Mouse (Mus musculus) common myeloid progenitor, adult 5-6 weeks (primary cell): ENCODE data around the gene Crkl. TPM values are rescaled to one million over a fixed set of nuclear protein-coding genes. Genes with fewer than 3 reads are reported as not detected.

Experiments
- ATAC-seq: replicated peaks from 2 replicates; pipeline ENCODE4 v1.8.0; 2016; ENCODE audit warnings: low read depth, mild to moderate bottlenecking, moderate TSS enrichment, inconsistent platforms; ENCODE audit not compliant: poor library complexity, severe bottlenecking
- total RNA-seq: library from RNA; stranded (forward); fragments of 200-1000, 187-1606 nt; gene quantifications from 2 replicates; pipeline ENCODE4 v1.2.3, GENCODE M21; 2017

Gene Crkl
- total RNA-seq, result 29.0 and 29.2 TPM in 2 replicates

DNA sequence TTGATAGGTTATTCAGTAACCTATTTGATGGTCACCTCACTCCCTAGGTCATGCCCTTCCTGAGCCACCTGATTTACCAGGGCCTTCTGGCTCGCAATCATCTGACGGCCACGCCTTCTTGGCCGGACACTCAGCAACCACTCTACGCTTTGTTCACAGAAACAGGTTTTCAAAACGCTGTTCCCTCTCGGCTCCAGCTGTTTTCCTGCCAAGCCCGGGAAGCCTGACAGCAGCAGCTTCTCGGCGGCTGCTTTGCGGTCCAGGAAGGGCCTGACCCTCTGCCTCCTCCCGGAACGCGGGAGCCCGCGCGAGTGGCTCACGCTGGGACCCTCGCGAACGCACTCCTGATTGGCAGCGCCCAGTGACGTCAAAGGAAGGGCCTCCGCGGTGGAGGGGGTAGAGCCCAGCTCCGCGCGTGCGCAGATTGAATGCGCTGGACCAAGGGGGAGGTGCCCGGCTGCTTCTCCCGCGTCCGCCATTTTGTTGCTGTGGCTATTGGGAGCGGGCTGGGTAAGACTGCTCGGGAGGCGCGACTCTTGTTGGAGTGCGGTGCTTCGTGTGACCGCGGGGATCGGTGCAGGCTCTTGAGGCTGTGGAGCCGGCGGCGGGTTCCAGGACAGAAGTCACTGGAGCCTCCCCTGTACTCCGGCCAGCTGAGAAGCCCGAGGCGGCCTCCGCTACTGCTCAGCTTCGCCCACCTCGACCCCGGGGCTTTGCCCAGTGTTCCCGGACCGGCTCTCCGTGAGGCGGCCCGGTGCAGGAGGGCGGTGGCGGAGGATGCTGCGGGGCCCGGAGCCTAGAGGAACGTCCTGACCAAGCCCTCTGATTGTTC is at the start of gene Crkl:
Crkl (plus strand) TSS at position 447 of the 832 bp plus-strand sequence.
- ATAC-seq, result peak; percentile 93

DNA sequence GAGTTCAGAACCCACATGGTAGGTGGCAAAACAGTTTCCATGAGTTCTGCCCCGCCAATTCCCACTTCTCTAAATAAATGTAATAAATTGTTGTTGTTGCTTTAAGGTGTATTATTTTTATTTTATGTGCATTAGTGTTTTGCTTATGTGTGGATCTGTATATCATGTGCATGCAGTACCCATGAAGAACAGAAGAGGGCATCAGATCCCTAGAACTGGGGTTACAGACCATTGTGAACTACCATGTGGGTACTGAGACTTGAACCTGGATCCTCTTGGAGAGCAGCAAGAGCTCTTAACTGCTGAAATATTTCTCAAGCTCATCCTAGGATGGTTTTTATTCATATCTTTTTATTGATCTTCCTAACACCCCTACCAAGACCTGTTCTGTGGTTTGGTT is 48.9 kb upstream of the Crkl start:
- 0 out of 2 replicates have a peak, but pooled peaks have one; percentile 40 for ATAC-seq

DNA sequence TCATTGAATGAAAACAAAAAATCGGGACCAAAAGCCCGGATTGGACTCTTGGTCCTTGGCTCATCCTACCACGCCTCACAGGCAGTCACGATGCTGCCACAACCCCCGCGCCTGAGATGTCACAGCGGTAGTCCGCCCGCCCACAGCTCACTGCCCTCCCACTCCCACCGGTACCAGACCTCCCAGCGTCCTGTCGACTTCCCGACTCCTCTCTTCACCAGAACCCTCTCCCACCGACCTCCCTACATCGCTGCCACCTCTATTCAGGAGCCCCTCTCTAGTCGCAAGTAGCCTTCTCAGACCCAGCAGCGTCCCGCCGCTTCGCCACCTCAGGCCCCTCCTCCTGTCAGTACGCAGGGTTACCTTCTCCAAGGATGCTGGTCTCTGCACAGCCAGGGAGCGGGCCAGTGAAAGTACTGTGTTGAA is 46.5 kb upstream of the Crkl start:
- ATAC-seq, result peak; percentile 43

DNA sequence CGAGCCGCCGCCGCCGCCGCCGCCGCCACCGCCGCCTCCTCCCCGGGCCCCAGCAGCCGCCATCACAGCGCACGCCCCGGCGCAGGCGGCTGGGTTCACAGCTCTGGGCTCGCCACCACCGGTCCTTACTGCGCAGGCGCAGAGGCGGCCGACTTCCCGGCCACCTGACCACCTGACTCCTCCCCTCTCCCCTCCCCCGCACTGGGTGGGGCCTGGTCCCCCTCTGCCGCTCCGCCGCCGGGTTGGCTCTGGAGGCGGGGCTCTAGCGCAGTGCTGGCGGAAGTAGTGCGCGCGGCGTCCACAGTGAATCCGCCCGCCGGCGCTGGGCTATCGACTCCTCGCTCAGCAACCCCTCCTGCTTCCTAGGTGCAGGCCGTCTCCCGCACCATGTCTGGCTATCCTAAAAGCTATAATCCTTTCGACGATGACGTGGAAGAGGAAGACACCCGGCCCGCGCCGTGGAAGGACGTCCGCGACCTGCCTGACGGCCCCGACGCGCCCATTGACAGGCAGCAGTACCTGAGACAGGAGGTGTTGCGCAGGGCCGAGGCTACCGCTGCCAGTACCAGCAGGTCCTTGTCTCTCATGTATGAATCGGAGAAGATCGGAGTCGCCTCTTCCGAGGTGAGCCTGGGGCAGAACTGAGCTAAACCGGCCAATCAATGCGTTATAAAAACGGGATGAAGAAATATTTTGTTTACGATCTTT is 45.9 kb upstream of the Crkl start, which contains the start of the genes Snap29 and Pi4ka:
Snap29 (plus strand) TSS at position 251 of the 708 bp plus-strand sequence.
Pi4ka (minus strand) TSS at position 579 of the 708 bp plus-strand sequence.
- ATAC-seq, result peak; percentile 98

DNA sequence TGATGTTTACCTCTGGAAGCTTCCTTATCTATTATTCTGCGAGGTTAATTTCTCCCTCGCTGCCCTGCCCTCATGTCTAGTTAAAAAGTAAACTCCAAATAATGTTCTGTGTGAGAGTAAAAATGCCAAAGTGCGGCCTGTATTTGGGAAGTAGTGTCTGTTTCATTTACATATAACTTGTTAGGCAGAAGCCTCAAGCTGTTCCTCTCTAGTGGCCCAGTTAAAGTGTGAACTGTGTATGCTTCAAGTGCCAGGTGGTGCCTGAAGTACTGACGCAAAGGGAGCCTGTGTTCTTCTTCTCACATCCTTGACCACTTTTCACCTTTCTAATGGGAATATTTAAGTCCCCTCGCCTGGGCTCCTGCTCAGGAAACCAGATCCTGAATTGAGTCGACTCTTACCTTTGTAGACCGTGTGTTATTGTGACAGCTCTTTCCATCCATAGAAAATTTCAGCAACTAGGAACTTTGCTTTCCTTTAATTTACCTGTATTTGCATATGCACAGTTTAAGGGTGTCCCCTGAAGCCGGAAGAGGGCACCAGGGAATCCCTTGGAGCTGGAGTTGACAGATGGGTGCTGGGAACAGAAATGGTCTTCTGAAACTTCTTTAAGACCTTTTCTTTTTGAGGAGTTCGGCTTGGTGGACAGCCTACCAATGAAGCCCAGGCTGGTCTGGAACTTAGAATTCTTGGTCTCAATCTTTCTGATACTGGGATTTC is 45.1 kb upstream of the Crkl start:
- ATAC-seq, result no peak

DNA sequence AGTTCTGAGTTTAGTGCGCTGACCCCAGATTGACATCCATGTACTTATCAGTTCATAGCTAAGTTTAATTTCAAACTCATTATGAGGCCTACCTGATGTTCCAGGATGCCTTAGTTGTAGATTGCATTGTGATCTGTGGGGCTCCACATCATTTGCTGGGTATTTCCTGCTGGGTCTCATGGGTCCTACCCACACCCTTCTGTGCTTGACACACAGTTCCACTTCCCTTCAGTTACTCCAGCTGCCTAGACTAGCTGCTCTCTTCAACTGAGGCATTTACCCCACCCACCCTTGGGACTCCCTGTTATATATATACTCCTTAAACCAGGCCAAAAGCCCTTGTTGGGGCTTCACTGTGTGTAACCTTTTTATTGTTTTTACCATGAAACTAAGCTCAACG is 42.7 kb upstream of the Crkl start:
- ATAC-seq, result no peak

DNA sequence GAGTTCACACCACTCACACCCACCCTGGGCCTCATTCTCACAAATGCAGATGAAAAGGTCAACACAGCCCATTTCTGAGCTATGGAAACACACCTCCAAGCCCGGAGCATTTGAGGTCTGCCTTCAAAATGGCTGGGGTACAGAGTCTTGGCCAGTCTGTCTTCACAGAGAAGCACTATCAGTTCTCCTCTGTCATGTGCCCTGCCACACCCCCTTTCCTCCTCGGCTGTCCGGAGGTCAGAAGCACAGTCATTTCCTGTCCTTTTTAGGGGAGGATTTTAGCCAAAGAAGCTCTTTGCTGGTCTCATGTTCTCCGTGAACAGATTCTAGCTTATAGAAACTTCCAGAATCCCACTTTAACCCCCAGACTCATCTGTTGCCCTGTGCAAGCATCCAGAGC is 41.6 kb upstream of the Crkl start:
- ATAC-seq, result no peak

DNA sequence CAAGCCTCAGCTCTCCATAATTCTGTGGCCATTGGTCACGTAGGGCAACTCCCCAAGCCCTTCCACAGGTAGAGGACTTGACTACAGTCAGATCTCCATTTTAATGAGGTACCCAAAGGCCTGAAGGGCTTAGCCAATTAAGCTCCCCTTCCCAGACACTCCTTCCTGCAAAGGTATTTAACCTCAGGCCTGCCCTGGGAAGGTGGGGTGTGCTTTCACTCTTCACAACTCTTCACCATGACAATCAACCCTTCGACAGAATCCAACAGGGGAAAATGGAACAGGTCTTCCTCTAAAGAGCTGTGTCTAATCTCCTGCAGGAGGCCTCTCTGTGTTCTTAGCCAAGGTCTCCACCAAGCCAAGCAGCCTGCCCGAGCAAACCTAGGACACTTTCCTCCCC is 28.8 kb upstream of the Crkl start:
- ATAC-seq, result no peak

DNA sequence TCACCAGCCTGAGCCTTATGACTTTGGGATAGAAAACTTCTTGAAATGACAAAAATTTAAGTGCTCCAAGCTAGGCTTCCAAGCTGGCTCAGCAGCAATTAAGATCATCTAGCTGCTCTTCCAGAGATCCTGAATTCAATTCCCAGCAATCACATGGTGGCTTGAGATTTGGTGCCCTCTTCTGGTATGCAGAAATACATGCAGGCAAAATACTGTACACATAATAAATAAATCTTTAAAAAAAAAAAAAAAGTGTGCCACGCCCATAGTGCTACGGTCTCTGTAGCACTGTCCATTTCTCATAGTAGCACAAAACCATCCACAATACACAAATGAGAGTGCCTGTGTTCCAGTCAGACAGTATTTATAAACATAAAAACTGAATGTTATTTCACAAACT is 19.2 kb upstream of the Crkl start:
- ATAC-seq, result 0 out of 2 replicates have a peak, but pooled peaks have one; percentile 50

DNA sequence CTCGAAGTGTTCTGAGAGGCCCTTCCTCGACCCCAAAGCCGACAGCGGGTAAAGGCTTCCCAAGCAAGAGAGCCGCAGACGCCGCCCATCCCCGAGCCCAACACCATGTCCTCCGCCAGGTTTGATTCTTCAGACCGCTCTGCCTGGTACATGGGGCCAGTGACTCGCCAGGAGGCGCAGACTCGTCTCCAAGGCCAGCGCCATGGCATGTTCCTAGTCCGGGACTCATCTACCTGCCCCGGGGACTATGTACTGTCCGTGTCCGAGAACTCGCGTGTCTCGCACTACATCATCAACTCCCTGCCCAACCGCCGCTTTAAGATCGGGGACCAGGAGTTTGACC is 557 bp downstream of the Crkl start:
- ATAC-seq, result peak; percentile 9; the same call in 1 of the 2 replicates

DNA sequence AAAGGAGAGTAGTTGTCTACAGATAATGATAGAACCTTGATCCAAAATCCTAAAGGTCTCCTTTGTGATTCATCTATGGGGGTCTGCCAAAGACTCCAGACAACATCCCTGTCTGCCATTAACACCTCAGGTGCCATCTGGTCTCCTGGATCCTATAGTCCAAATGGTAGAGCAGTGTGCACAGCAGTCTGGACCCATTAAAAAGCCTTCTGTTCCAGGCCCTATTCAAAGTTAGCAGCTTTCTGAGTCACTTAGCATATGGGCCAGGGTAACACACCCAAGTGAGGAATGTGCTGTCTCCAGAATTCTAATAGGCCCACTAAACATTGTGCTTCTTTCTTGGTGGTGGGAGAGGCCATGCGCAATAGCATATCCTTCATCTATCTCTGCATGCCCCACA is 5.1 kb downstream of the Crkl start:
- no peak for ATAC-seq

DNA sequence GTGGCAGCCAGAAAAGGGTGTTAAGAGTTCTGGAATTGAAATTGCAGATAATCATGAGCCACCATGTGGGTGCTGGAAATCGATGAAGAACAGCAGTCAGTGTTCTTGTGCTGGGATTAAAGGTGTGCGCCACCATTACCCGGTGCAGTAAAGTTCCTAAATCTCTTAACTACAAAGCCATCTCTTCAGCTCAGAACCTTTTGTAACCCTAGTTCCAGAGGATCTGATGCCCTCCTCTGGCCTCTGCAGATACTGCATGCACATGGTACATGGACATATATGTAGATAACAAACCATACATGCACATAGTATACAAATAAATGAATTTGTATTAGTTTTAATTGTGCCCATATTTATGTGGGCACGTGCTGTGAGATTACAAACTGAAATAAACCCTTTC is 8.5 kb downstream of the Crkl start:
- ATAC-seq, result peak; percentile 76; the same call in 1 of the 2 replicates

DNA sequence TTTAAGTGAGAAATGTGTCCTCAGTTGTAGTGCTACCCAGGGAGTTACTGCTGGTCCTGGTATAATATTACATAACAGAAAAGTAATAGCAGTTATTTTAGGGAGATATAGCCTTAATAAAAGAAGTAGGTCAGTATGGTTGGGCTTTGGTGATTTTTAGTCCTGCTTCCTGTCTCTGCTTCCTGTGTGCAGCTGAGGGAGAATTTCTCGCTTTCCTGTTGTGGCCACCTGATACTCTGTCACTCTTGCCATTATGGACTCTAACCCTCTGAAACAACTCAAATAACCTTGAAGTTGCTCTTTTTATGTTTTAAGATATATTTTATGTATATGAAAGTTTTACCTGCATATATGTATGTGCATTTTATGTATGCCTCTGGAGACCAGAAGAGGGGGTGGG is 9.8 kb downstream of the Crkl start:
- peak; percentile 55 for ATAC-seq

DNA sequence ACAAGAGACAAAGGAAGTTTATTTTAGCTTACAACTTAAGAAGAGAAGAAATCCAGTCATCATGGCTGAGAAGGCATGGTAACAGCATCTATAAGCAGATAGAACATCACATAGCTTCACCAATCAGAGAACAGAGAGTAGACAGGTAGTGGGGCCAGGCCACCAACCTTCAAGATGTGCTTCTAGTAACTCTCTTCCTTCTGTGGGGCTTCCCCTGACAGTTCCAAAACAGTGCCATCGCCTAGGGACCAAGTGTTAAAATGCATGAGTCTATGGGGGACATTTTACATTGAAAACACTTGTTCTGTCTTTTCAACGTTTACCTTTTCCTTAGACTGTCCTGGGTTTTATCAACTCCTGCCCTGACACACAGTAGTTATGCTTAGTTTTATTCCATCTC is 11.4 kb downstream of the Crkl start:
- ATAC-seq, result no peak

DNA sequence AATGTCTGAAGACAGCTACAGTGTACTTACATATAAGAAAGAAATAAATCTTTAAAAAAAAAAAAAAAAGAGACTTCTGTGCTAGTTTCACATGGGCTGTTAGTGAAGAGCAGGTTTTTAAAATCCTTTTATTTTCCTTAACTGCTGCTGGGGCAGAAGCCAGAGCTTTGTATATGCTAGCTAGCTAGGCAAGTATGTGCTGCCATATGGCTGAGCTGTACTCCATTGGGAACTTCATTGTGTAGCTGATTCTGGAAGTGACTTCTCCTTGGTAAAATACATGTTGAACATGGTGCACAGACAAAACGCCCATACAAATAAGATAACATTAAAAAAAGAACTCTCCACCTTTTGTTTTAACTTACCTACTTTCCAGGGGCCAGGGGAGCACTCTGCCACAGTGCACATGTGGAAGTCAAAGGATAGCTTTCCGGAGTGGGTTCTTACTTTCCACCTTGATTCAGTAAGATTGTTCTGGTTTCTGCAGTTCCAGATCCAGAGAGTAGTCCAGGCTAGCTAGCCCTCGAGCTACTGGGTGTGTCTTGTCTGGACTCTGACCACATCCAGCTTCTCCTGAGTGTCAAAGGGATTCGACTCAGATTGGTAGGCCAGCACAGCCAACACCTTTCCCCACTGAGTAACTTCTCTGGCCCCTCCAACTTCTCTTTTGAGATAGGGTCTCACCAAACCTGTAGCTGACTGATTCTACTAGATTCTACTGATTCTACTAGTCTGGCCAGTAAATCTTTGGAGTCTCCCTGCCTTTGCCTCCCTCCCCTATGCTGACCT is 15.3 kb downstream of the Crkl start:
- ATAC-seq, result no peak

DNA sequence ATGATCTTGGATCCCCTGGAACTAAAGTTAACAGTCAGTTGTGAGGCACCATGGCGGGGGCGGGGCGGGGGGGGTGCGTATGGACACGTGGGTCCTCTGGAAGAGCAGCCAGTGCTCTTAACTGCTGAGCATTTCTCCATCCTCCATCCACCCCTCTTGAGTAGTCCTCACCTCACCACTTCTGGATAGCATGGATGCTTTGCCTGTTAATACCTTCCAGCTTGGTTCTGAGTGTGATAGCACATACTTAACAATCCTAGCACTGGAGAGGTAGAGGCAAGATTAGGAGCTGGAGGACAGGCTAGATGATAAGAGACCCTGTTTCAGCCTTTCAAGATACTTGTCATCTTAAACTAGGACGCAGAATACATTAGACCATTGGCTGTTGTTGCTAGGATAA is 20.7 kb downstream of the Crkl start:
- ATAC-seq, result no peak

DNA sequence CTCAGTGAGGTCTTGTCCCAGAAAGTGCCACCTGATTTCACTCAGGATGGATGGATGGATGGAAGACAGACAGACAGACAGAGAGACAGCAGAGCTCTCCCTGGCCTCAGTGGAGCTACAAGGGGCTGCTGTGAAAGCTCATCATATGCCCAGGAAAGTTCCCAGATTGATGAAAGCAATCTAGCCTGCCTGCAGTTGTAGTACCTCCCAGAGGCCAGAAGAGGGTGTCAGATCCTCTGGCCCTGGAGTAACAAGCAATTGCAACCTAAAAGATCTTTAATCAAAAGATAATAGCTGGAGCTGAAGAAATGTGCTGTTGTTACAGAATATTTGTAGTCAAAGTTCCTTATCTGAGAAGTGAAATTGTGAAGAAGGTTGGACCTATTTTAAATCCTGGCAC is 22.3 kb downstream of the Crkl start:
- ATAC-seq, result 0 out of 2 replicates have a peak, but pooled peaks have one; percentile 61

DNA sequence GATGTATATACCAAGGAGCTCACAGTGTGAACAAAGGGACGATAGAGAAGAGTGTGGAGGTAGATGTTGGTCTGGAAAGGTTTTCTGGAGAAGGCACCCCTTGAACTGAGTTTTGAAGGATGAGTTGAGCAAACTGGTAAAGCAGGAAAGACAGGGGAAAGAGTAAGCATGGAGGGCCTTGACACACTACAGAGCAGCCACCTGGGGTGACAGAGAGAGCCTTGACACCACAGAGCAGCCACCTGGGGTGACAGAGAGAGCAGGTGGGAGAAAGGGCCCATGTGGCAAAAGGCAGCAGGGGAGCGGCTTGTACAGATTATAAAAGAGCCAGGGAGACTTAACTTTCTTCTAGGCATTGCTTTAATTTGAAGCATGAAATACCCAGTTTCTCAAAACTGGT is 23.0 kb downstream of the Crkl start:
- ATAC-seq, result no peak

DNA sequence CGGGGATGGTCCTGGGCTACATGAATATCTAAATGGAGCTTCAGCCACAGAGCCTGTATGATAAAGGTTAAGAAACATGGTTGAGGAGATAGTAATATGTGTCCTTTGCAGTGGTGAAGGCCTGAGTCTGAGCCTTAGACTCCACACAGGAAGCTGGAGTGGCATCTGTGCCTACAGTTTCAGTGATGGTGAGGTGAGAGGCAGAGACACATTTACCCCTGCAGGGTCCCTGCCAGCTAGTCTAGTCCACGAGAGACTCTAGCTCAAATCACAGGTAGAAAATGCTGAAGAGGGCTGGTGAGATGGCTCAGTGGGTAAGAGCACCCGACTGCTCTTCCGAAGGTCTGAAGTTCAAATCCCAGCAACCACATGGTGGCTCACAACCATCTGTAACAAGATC is 23.5 kb downstream of the Crkl start:
- ATAC-seq, result no peak
